Mouse (Mus musculus): ENCODE data around the gene Cox4i1.

- TF ChIP-seq CTCF (IDR thresholded peaks at IDR 0.05; ENCODE audit: insufficient read depth, low read depth, low read length) = no peak
- TF ChIP-seq POLR2A (IDR thresholded peaks at IDR 0.05; ENCODE audit: insufficient read depth, low read depth, low read length) = no peak
These were observed 5.3 kb downstream of the Cox4i1 start for GRCm38 (mm10) chr8:120673298-120673697.

Data from olfactory bulb, adult 2 months (tissue).